Mouse (Mus musculus): ENCODE data around the gene Ier3. TPM values are rescaled to one million over a fixed set of nuclear protein-coding genes. Genes with fewer than 3 reads are reported as not detected.

Ier3 gene
- polyA plus RNA-seq, 1 experiment: 1.4 TPM

DNA sequence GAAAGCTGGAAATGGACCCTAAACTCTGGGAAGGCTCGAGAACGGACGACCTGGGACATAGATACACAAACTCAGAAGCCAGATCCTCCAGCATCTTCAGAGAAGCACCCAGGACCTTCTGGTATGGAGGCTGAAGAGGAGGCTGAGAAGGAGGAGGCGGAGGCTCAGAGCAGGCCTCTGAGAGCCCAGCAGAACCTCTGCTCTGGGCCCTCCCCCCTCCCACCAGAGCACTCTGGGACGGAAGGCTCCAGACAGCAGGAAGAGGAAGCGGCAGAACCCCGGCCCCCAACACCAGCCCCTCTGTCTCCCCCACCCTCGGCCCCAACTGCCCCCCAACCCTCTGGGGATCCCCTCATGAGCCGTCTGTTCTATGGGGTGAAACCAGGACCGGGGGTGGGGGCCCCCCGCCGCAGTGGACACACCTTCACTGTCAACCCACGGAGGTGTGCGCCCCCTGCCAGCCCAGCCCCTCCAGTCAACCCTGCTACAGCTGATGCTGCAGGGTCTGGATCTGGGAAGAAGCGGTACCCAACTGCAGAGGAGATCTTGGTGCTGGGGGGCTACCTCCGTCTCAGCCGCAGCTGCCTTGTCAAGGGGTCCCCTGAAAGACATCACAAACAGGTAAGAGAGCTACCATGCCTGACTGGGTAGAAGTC, 46.8 kb downstream of the Ier3 start:
- Histone ChIP-seq H3K4me1 (ENCODE audit: control insufficient read depth, insufficient read depth, low read length) (peaks cover 39% of the 10 kb centered on the region), H3K27ac (ENCODE audit: control insufficient read depth, insufficient read depth, low read depth, low read length) (peak overlapping the region; percentile 34; the same call in 1 of the 2 replicates), H3K36me3 (ENCODE audit: control insufficient read depth, insufficient read depth, low read length) (no peaks in the 10 kb centered on the region), H3K27me3 (ENCODE audit: control insufficient read depth, insufficient read depth, low read length) (peaks cover 9% of the 10 kb centered on the region), H3K4me3 (ENCODE audit: control insufficient read depth, low read depth, low read length) (peak overlapping the region; percentile 92)
- no peak for TF ChIP-seq POLR2A (IDR thresholded peaks at IDR 0.05; ENCODE audit: control insufficient read depth, low read depth, low read length)
- no peak for TF ChIP-seq CTCF (IDR thresholded peaks at IDR 0.05; ENCODE audit: control insufficient read depth, insufficient read depth, insufficient replicate concordance, low read depth, low read length)

DNA sequence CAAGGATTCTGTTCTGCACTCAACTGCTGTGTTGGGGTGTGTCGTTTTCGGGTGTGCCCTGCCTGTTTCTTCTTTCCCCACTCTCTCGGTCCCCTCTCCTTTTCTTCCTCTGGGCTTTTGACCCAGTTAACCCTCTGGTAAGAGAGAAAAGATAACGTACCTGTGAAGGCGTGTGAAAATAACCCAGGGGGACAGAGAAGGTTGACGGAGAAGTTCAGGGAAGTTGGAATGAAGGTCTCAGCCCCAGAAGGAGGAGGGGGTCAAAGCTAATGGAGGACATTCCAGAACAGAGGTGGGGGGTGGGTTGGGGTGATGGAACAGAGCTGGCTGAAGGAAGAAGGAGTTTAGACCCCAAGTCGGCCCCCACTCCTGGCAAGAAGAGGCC, 47.5 kb downstream of the Ier3 start:
- peak overlapping the region; percentile 66 for H3K4me3 ChIP-seq (ENCODE audit: control insufficient read depth, low read depth, low read length)
- peaks cover 36% of the 10 kb centered on the region for H3K4me1 ChIP-seq (ENCODE audit: control insufficient read depth, insufficient read depth, low read length)
- TF ChIP-seq POLR2A (IDR thresholded peaks at IDR 0.05; ENCODE audit: control insufficient read depth, low read depth, low read length) (no peak), CTCF (IDR thresholded peaks at IDR 0.05; ENCODE audit: control insufficient read depth, insufficient read depth, insufficient replicate concordance, low read depth, low read length) (no peak)
- H3K27me3 ChIP-seq (ENCODE audit: control insufficient read depth, insufficient read depth, low read length): peaks cover 9% of the 10 kb centered on the region
- H3K27ac ChIP-seq (ENCODE audit: control insufficient read depth, insufficient read depth, low read depth, low read length): no peak overlapping the region; the same call in 1 of the 2 replicates
- H3K36me3 ChIP-seq (ENCODE audit: control insufficient read depth, insufficient read depth, low read length): no peaks in the 10 kb centered on the region

DNA sequence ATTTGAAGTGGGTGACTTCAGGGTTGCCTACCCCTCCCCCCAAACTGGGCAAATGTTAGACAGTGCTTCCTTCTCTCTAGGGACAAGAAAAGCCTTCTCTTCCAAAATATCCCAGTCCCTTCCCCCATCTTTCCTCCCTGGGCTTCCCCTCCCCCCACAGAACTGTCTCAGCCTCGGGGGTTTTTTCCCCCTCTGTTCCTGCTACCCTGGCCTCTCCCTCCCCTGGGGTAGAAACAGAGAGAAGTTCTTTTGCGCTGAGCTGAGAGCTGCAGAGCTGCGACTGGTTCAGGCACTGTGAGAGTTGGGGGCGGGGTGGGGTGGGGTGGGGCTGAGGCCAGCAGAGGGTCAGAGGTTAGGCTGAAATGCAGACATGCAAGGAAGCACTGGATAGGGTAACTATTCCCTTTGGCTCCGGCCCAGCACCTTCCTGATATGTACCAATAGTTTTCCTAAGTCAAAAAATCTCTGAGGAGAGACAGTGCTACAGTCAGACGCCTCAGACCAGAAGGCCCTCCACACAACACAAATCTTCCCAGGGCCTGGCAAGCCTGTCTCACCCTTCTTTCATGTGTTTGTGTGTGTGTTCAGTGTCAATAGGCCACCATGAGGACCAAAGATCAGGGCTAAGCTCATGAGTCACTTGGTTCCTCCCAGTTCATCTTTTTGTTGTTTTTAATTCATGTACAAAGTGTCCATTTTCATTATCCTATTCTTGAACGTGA, 48.0 kb downstream of the Ier3 start:
- peaks cover 33% of the 10 kb centered on the region for H3K4me1 ChIP-seq (ENCODE audit: control insufficient read depth, insufficient read depth, low read length)

DNA sequence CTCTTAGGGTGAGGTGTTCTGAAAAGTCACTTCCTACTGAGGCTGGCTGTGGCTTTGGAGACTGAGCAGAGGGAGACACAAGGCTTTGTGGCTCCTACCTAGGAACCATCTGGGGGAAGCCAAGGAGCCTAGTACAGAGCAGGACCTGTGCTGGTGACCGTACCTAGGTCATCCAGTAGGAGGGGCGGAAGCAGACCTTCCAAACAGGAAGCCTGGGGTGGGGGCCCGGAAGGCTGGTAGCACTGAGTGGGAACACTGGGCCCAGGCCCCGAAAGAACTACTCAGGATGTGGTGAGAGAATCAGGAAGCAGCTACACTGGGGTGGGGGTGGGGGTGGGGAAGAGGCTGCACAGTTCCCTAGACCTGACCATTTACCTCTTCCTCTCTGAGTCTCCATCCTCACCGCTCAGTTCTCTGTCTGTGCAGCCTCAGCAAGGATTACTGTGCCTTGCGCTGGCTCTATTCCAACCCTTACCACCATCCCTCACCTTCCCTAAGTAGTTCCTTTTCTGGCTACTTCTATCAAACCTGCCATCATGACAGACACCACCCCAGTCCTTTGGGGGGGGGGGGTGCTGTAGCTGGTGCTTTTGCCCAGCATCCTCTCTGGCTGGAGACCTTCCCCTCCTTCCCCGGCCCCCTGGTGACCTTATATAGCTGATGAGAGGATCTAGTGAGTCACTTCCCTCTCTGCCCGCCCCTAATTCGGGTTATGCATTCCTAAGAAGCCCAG, 48.8 kb downstream of the Ier3 start:
- H3K27me3 ChIP-seq (ENCODE audit: control insufficient read depth, insufficient read depth, low read length): peaks cover 9% of the 10 kb centered on the region
- peaks cover 27% of the 10 kb centered on the region for H3K4me1 ChIP-seq (ENCODE audit: control insufficient read depth, insufficient read depth, low read length)
- no peaks in the 10 kb centered on the region for H3K36me3 ChIP-seq (ENCODE audit: control insufficient read depth, insufficient read depth, low read length)
- peak overlapping the region; percentile 32; the same call in 1 of the 2 replicates for H3K27ac ChIP-seq (ENCODE audit: control insufficient read depth, insufficient read depth, low read depth, low read length)
- no peak overlapping the region for H3K4me3 ChIP-seq (ENCODE audit: control insufficient read depth, low read depth, low read length)
- TF ChIP-seq POLR2A (IDR thresholded peaks at IDR 0.05; ENCODE audit: control insufficient read depth, low read depth, low read length) (no peak), CTCF (IDR thresholded peaks at IDR 0.05; ENCODE audit: control insufficient read depth, insufficient read depth, insufficient replicate concordance, low read depth, low read length) (no peak)

More for the DNA sequence above, 48.0 kb downstream of the Ier3 start:
- Histone ChIP-seq H3K27ac (ENCODE audit: control insufficient read depth, insufficient read depth, low read depth, low read length) (peak overlapping the region; percentile 32), H3K27me3 (ENCODE audit: control insufficient read depth, insufficient read depth, low read length) (peaks cover 9% of the 10 kb centered on the region), H3K4me3 (ENCODE audit: control insufficient read depth, low read depth, low read length) (peak overlapping the region; percentile 66), H3K36me3 (ENCODE audit: control insufficient read depth, insufficient read depth, low read length) (no peaks in the 10 kb centered on the region)
- no peak for TF ChIP-seq POLR2A (IDR thresholded peaks at IDR 0.05; ENCODE audit: control insufficient read depth, low read depth, low read length)

DNA sequence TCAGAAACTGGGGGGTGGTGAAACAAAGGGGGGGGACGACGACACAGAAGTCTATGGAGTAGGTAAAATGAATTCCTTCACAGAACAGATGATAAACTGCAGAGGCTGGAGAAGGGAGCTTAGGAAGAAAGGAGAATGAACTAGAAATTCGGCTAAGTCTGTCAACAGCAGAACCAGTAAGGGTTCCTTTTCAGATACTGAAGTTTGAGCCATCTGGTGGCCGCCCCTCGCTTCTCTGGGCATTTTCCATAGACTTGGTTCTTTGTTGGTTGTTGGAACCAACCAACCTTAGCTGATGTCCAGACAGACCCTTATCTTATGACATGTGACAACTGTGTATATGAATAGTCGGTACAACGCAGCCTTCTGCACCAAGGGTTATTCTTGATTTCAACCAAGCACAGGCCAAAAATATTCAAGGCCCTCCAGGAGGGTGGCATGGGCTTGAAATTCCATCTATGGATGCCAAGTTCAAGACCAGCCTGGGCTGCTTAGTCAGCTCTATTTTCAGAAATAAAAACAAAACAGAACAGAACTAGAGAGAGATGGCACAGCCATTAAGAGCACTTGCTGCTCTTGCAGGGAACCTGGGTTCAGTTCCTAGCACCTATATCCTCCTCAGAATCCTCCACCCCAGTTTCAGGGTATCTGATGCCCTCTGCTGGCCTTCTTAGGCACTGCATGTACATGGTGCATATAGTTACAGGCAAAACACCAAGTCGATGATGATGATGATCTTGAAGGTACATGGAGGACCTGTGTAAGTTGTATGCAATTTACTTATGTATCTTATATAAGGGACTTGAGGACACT, 49.6 kb downstream of the Ier3 start:
- H3K4me1 ChIP-seq (ENCODE audit: control insufficient read depth, insufficient read depth, low read length): peaks cover 24% of the 10 kb centered on the region
- TF ChIP-seq POLR2A (IDR thresholded peaks at IDR 0.05; ENCODE audit: control insufficient read depth, low read depth, low read length) (no peak), CTCF (IDR thresholded peaks at IDR 0.05; ENCODE audit: control insufficient read depth, insufficient read depth, insufficient replicate concordance, low read depth, low read length) (peak; percentile 36; the same call in 1 of the 2 replicates)
- no peak overlapping the region for H3K27ac ChIP-seq (ENCODE audit: control insufficient read depth, insufficient read depth, low read depth, low read length)
- H3K27me3 ChIP-seq (ENCODE audit: control insufficient read depth, insufficient read depth, low read length): peaks cover 5% of the 10 kb centered on the region
- H3K4me3 ChIP-seq (ENCODE audit: control insufficient read depth, low read depth, low read length): no peak overlapping the region
- H3K36me3 ChIP-seq (ENCODE audit: control insufficient read depth, insufficient read depth, low read length): no peaks in the 10 kb centered on the region

Other genes starting within 250 kb of the Ier3 start
- not detected in 2 replicates for gene Sfta2, start 220.1 kb upstream of the Ier3 start, polyA plus RNA-seq (2012; rRNA removed)
- gene Gm9573, start 195.0 kb upstream of the Ier3 start, polyA plus RNA-seq (2012; rRNA removed): 0.36 TPM in 1 of 2 replicates, not detected in the other
- gene Mucl3, start 178.0 kb upstream of the Ier3 start, polyA plus RNA-seq (2012; rRNA removed): 0.10 and 0.11 TPM in 2 replicates
- gene Vars2, start 154.1 kb upstream of the Ier3 start, polyA plus RNA-seq (2012; rRNA removed): 9.5 and 9.8 TPM in 2 replicates
- 29.4 and 33.7 TPM in 2 replicates for gene Gtf2h4, start 147.9 kb upstream of the Ier3 start, polyA plus RNA-seq (2012; rRNA removed)
- 11.9 and 12.6 TPM in 2 replicates for gene Ddr1, start 117.1 kb upstream of the Ier3 start, polyA plus RNA-seq (2012; rRNA removed)
- gene Flot1, start 1.5 kb downstream of the Ier3 start, polyA plus RNA-seq (2012; rRNA removed): 13.7 and 14.1 TPM in 2 replicates
- 54.0 and 59.4 TPM in 2 replicates for gene Tubb5, start 16.6 kb downstream of the Ier3 start, polyA plus RNA-seq (2012; rRNA removed)
- 73.7 and 81.1 TPM in 2 replicates for gene Mdc1, start 19.8 kb downstream of the Ier3 start, polyA plus RNA-seq (2012; rRNA removed)
- 179 and 201 TPM in 2 replicates for gene Nrm, start 39.6 kb downstream of the Ier3 start, polyA plus RNA-seq (2012; rRNA removed)
- 34.1 and 36.8 TPM in 2 replicates for gene Ppp1r18, start 43.9 kb downstream of the Ier3 start, polyA plus RNA-seq (2012; rRNA removed)
- gene Dhx16, start 58.1 kb downstream of the Ier3 start, polyA plus RNA-seq (2012; rRNA removed): 81.3 and 89.0 TPM in 2 replicates
- gene 2310061I04Rik, start 75.7 kb downstream of the Ier3 start, polyA plus RNA-seq (2012; rRNA removed): 144 and 172 TPM in 2 replicates
- gene Atat1, start 88.4 kb downstream of the Ier3 start, polyA plus RNA-seq (2012; rRNA removed): 158 and 171 TPM in 2 replicates
- 81.8 and 83.3 TPM in 2 replicates for gene Mrps18b, start 94.7 kb downstream of the Ier3 start, polyA plus RNA-seq (2012; rRNA removed)
- gene Ppp1r10, start 94.8 kb downstream of the Ier3 start, polyA plus RNA-seq (2012; rRNA removed): 100 and 104 TPM in 2 replicates
- gene Abcf1, start 148.1 kb downstream of the Ier3 start, polyA plus RNA-seq (2012; rRNA removed): 122 and 129 TPM in 2 replicates
- gene Gnl1, start 158.2 kb downstream of the Ier3 start, polyA plus RNA-seq (2012; rRNA removed): 109 and 114 TPM in 2 replicates
- gene Prr3, start 158.6 kb downstream of the Ier3 start, polyA plus RNA-seq (2012; rRNA removed): 35.7 and 38.2 TPM in 2 replicates
- gene H2-T24, start 198.9 kb downstream of the Ier3 start, polyA plus RNA-seq (2012; rRNA removed): 0.07 and 0.17 TPM in 2 replicates
- gene H2-T23, start 211.2 kb downstream of the Ier3 start, polyA plus RNA-seq (2012; rRNA removed): 2.8 and 4.7 TPM in 2 replicates
- 1.6 and 2.1 TPM in 2 replicates for gene H2-T22, start 221.1 kb downstream of the Ier3 start, polyA plus RNA-seq (2012; rRNA removed)
- not detected in 2 replicates for gene Gm6034, start 221.3 kb downstream of the Ier3 start, polyA plus RNA-seq (2012; rRNA removed)
- 0.22 and 0.29 TPM in 2 replicates for gene Gm11127, start 236.7 kb downstream of the Ier3 start, polyA plus RNA-seq (2012; rRNA removed)

Measured in testis, adult 2 months (tissue).